23 mouse cellular contexts compared by ENCODE assay signal in the genomic region with DNA sequence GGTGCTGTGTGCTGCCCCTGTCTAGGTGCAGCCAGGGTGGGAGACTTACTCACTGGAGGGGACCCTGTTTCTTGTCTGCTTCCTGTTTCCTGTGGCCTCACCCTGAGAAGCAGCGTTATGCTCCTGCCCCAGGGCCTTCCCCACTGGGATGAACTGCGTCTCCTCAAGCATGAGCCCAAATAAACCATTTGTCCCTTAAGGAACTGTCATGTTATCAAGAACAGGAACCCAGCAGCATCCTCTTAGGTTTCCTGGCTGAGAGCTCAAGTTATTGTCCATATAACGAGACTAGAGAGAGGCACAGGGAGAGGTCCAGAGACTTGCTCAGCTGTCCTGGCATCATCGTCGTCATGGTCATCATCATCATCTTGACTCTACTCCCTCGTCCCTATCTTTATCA. TPM values are rescaled to one million over a fixed set of nuclear protein-coding genes. Genes with fewer than 3 reads are reported as not detected.
DNase-seq lines count a peak whose midpoint lies in the region; ATAC-seq and TF ChIP-seq lines count a peak whose summit lies in the region.
"Had no signal": no experiment of that assay in that cellular context is flagged by ENCODE, and none has a peak within 500 bp of the region (broad histone marks: within the 10 kb centered on the region; RNA-seq: fewer than 3 reads in every experiment).

No protein-coding gene starts in this region.

- peak overlapping the region; percentile 41; the same call in 1 of the 2 replicates for H3K27ac ChIP-seq in heart, embryonic 11.5 days (ENCODE audit: low read depth, low read length)
- H3K27ac ChIP-seq in kidney, postnatal 0 days = peak overlapping the region; percentile 19; the same call in 1 of the 2 replicates
- peak overlapping the region; percentile 81 for H3K27ac ChIP-seq in liver, embryonic 15.5 days (replicated peaks)
- H3K27ac ChIP-seq: embryonic facial prominence, embryonic 15.5 days; forebrain, embryonic 15.5 days; hindbrain, postnatal 0 days; limb, embryonic 10.5 days; midbrain, embryonic 10.5 days had no signal

- WGBS in heart, embryonic 11.5 days (ENCODE audit: insufficient replicate concordance) = 66% methylated on average over 6 of the region's 6 CpGs
- WGBS in kidney, postnatal 0 days = 58% methylated on average over 6 of the region's 6 CpGs
- WGBS in liver, embryonic 15.5 days (ENCODE audit: insufficient replicate concordance) = 58% methylated on average over 6 of the region's 6 CpGs

- no peaks in the 10 kb centered on the region for H3K9me3 ChIP-seq in heart, embryonic 11.5 days (replicated peaks; ENCODE audit: control insufficient read depth, low read length)
- H3K9me3 ChIP-seq in kidney, postnatal 0 days (replicated peaks; ENCODE audit: low read length) = no peaks in the 10 kb centered on the region
- H3K9me3 ChIP-seq in liver, embryonic 15.5 days (replicated peaks) = no peaks in the 10 kb centered on the region
- H3K9me3 ChIP-seq: embryonic facial prominence, embryonic 15.5 days; forebrain, embryonic 15.5 days; limb, embryonic 10.5 days; midbrain, embryonic 10.5 days had no signal

- H3K27me3 ChIP-seq in heart, embryonic 11.5 days (ENCODE audit: control insufficient read depth, insufficient read depth, low read length) = no peaks in the 10 kb centered on the region
- H3K27me3 ChIP-seq in kidney, postnatal 0 days (ENCODE audit: insufficient read depth, low read length) = no peaks in the 10 kb centered on the region
- H3K27me3 ChIP-seq in liver, embryonic 15.5 days = no peaks in the 10 kb centered on the region
- H3K27me3 ChIP-seq: embryonic facial prominence, embryonic 15.5 days; forebrain, embryonic 15.5 days had no signal

- TF ChIP-seq CTCF in kidney, postnatal 0 days (IDR thresholded peaks at IDR 0.05; ENCODE audit: low read depth) = no peak

- H3K9ac ChIP-seq in heart, embryonic 11.5 days (ENCODE audit: low read depth, low read length) = no peak overlapping the region
- no peak overlapping the region for H3K9ac ChIP-seq in kidney, postnatal 0 days (ENCODE audit: low read depth, low read length)
- H3K9ac ChIP-seq in liver, embryonic 15.5 days = no peak overlapping the region
- H3K9ac ChIP-seq: embryonic facial prominence, embryonic 15.5 days; forebrain, embryonic 15.5 days had no signal

- H3K4me2 ChIP-seq in heart, embryonic 11.5 days = no peak overlapping the region
- no peak overlapping the region for H3K4me2 ChIP-seq in kidney, postnatal 0 days (ENCODE audit: low read length)
- H3K4me2 ChIP-seq in liver, embryonic 15.5 days = peak overlapping the region; percentile 7; the same call in 1 of the 2 replicates
- H3K4me2 ChIP-seq: embryonic facial prominence, embryonic 15.5 days; forebrain, embryonic 15.5 days had no signal

- 0 out of 2 replicates have a peak, but pooled peaks cover 3% of the 10 kb centered on the region for H3K36me3 ChIP-seq in heart, embryonic 11.5 days (ENCODE audit: control insufficient read depth, insufficient read depth, low read length)
- H3K36me3 ChIP-seq in kidney, postnatal 0 days (ENCODE audit: insufficient read depth, low read length) = no peaks in the 10 kb centered on the region
- H3K36me3 ChIP-seq in liver, embryonic 15.5 days (replicated peaks) = peaks cover 96% of the 10 kb centered on the region
- H3K36me3 ChIP-seq: embryonic facial prominence, embryonic 15.5 days; forebrain, embryonic 15.5 days; limb, embryonic 10.5 days; midbrain, embryonic 10.5 days had no signal

- H3K4me1 ChIP-seq in heart, embryonic 11.5 days (ENCODE audit: control insufficient read depth, insufficient read depth, low read length) = peaks cover 10% of the 10 kb centered on the region
- H3K4me1 ChIP-seq in kidney, postnatal 0 days (replicated peaks; ENCODE audit: insufficient read depth, low read length) = peaks cover 6% of the 10 kb centered on the region; the same call in 1 of the 2 replicates
- H3K4me1 ChIP-seq in liver, embryonic 15.5 days (replicated peaks) = peaks cover 72% of the 10 kb centered on the region

- H3K4me3 ChIP-seq in heart, embryonic 11.5 days (ENCODE audit: low read depth, low read length) = no peak overlapping the region
- no peak overlapping the region for H3K4me3 ChIP-seq in kidney, postnatal 0 days (replicated peaks; ENCODE audit: low read depth, low read length)
- no peak overlapping the region for H3K4me3 ChIP-seq in liver, embryonic 15.5 days (replicated peaks)
- H3K4me3 ChIP-seq: embryonic facial prominence, embryonic 15.5 days; forebrain, embryonic 15.5 days; limb, embryonic 10.5 days; midbrain, embryonic 10.5 days had no signal

- ATAC-seq in heart, embryonic 11.5 days (replicated peaks; ENCODE audit: insufficient number of reproducible peaks, low FRiP score, low TSS enrichment) = no peak
- no peak for ATAC-seq in kidney, postnatal 0 days (replicated peaks; ENCODE audit: low FRiP score, low read depth)
- peak; percentile 20 for ATAC-seq in common myeloid progenitor, adult 5-6 weeks (replicated peaks; ENCODE audit: low read depth, poor library complexity, severe bottlenecking)
- no peak for ATAC-seq in liver, embryonic 15.5 days (ENCODE audit: insufficient read depth)
- ATAC-seq: CD4-positive, CD25-positive, alpha-beta regulatory T cell, adult 4 months; forebrain, embryonic 15.5 days; hindbrain, postnatal 0 days; intestine, postnatal 0 days had no signal

- no peak for DNase-seq in heart, adult 8-10 months (ENCODE audit: low spot score)
- DNase-seq in kidney, postnatal 0 days (ENCODE audit: low spot score) = no peak
- no peak for DNase-seq in kidney, postnatal 4 days
- no peak for DNase-seq in layer of hippocampus, postnatal 36 days
- DNase-seq: adrenal gland, postnatal 25 days; cerebellum, adult 9-10 months; heart, adult 18-20 months; lung, postnatal 4 days had no signal

RNA-seq across cellular contexts. Expression of gene Art4, which starts 7.3 kb away (rescaled TPM):
- 13.2 and 15.1 TPM in 2 replicates for polyA plus RNA-seq in heart, embryonic 11.5 days (2014; fragmentation: Nextera tagmentation; extraction: Ambion mirVana)
- 10 to 100 TPM; 17.9 to 24.4 (median 22.7) TPM for total RNA-seq in heart, adult 8-10 months (2022)
- 7.4 and 9.3 TPM in 2 replicates for polyA plus RNA-seq in kidney, postnatal 0 days (2015; fragmentation: Nextera tagmentation; extraction: Ambion mirVana)
- total RNA-seq in common myeloid progenitor, adult 5-6 weeks (2017) = 11.3 and 14.2 TPM in 2 replicates
- 30.0 TPM in 2 replicates for polyA plus RNA-seq in liver, embryonic 15.5 days (2015; fragmentation: Nextera tagmentation; extraction: Ambion mirVana)
- not detected for total RNA-seq in layer of hippocampus, postnatal 36 days (2021)
- total RNA-seq: left cerebral cortex, adult 8-10 months; monocyte, adult 5-6 weeks had no signal

RNA-seq across cellular contexts. Expression of gene Smco3, which starts 15.0 kb away (rescaled TPM):
- not detected in 2 replicates for polyA plus RNA-seq in heart, embryonic 11.5 days (2014; fragmentation: Nextera tagmentation; extraction: Ambion mirVana)
- total RNA-seq in heart, adult 8-10 months (2022) = not detected
- polyA plus RNA-seq in kidney, postnatal 0 days (2015; fragmentation: Nextera tagmentation; extraction: Ambion mirVana) = 2.1 TPM in 2 replicates
- 0.82 TPM in 1 of 2 replicates, not detected in the other for total RNA-seq in common myeloid progenitor, adult 5-6 weeks (2017)
- not detected in 2 replicates for polyA plus RNA-seq in liver, embryonic 15.5 days (2015; fragmentation: Nextera tagmentation; extraction: Ambion mirVana)
- 10 to 100 TPM in 1 of 2 experiments, 1 to 10 TPM in 1; 7.1 to 10.1 TPM for total RNA-seq in layer of hippocampus, postnatal 36 days (2021)
- total RNA-seq: heart, adult 18-20 months; liver, adult 2 months; monocyte, adult 5-6 weeks had no signal
- polyA plus RNA-seq: CD4-positive, CD25-positive, alpha-beta regulatory T cell, adult 4 months; forebrain, embryonic 15.5 days; hindbrain, embryonic 11.5 days; limb, embryonic 10.5 days; liver, adult 2 months; midbrain, embryonic 10.5 days; small intestine, adult 2 months had no signal

RNA-seq across cellular contexts. Expression of gene Wbp11, which starts 22.2 kb away (rescaled TPM):
- polyA plus RNA-seq in heart, embryonic 11.5 days (2014; fragmentation: Nextera tagmentation; extraction: Ambion mirVana) = 93.5 and 107 TPM in 2 replicates
- total RNA-seq in heart, adult 8-10 months (2022) = 10 to 100 TPM; 60.9 to 70.3 (median 65.5) TPM
- 76.4 and 82.9 TPM in 2 replicates for polyA plus RNA-seq in kidney, postnatal 0 days (2015; fragmentation: Nextera tagmentation; extraction: Ambion mirVana)
- total RNA-seq in common myeloid progenitor, adult 5-6 weeks (2017) = 54.6 and 101 TPM in 2 replicates
- polyA plus RNA-seq in liver, embryonic 15.5 days (2015; fragmentation: Nextera tagmentation; extraction: Ambion mirVana) = 49.0 and 51.6 TPM in 2 replicates
- 100 to 1,000 TPM; 119 to 130 TPM for total RNA-seq in layer of hippocampus, postnatal 36 days (2021)

RNA-seq across cellular contexts. Expression of gene BC049715, which starts 22.8 kb away (rescaled TPM):
- polyA plus RNA-seq in heart, embryonic 11.5 days (2014; fragmentation: Nextera tagmentation; extraction: Ambion mirVana) = 1.6 and 2.1 TPM in 2 replicates
- total RNA-seq in heart, adult 8-10 months (2022) = 1 to 10 TPM in 1 of 4 experiments, under 1 TPM in 3; 0.89 to 1.6 (median 0.94) TPM
- polyA plus RNA-seq in kidney, postnatal 0 days (2015; fragmentation: Nextera tagmentation; extraction: Ambion mirVana) = 1.6 and 2.1 TPM in 2 replicates
- 1.5 and 3.2 TPM in 2 replicates for total RNA-seq in common myeloid progenitor, adult 5-6 weeks (2017)
- 0.71 and 1.0 TPM in 2 replicates for polyA plus RNA-seq in liver, embryonic 15.5 days (2015; fragmentation: Nextera tagmentation; extraction: Ambion mirVana)
- 1 to 10 TPM; 4.2 to 6.0 TPM for total RNA-seq in layer of hippocampus, postnatal 36 days (2021)

RNA-seq across cellular contexts. Expression of gene Mgp, which starts 25.4 kb away (rescaled TPM):
- polyA plus RNA-seq in heart, embryonic 11.5 days (2014; fragmentation: Nextera tagmentation; extraction: Ambion mirVana) = 73.6 and 75.1 TPM in 2 replicates
- total RNA-seq in heart, adult 8-10 months (2022) = 100 to 1,000 TPM; 260 to 429 (median 309) TPM
- polyA plus RNA-seq in kidney, postnatal 0 days (2015; fragmentation: Nextera tagmentation; extraction: Ambion mirVana) = 605 and 626 TPM in 2 replicates
- not detected in 2 replicates for total RNA-seq in common myeloid progenitor, adult 5-6 weeks (2017)
- 3.3 and 6.3 TPM in 2 replicates for polyA plus RNA-seq in liver, embryonic 15.5 days (2015; fragmentation: Nextera tagmentation; extraction: Ambion mirVana)
- 10 to 100 TPM; 16.1 to 37.1 TPM for total RNA-seq in layer of hippocampus, postnatal 36 days (2021)
- total RNA-seq: monocyte, adult 5-6 weeks had no signal
- polyA plus RNA-seq: CD4-positive, CD25-positive, alpha-beta regulatory T cell, adult 4 months had no signal

Comparison
In these comparisons a context has a peak if more than half of its experiments do, and no peak if none do; other contexts are left out.
1. H3K27ac ChIP-seq: peak in every context shown above with its lines; median percentile 81 in liver, embryonic 15.5 days; 41 in heart, embryonic 11.5 days; 19 in kidney, postnatal 0 days.
2. RNA of gene Art4, which starts 7.3 kb away (total RNA-seq): 17.9 to 24.4 TPM in heart, adult 8-10 months and 11.3 to 14.2 TPM in common myeloid progenitor, adult 5-6 weeks; not detected in layer of hippocampus, postnatal 36 days; every median in the first group is over 10 times any median in the second.